Mouse (Mus musculus): ENCODE data around the gene Brd3os.

GRCm38 (mm10) chr2:27413582-27413935 lies 28.6 kb upstream of the Brd3os start:
- TF ChIP-seq EP300 (optimal IDR thresholded peaks at IDR 0.05), result no peak
- TF ChIP-seq CTCF (IDR thresholded peaks at IDR 0.05; ENCODE audit: low read depth), result no peak

All from stomach, postnatal 0 days (tissue).